ENCODE assay signal across 22 mouse cellular contexts in the genomic region with DNA sequence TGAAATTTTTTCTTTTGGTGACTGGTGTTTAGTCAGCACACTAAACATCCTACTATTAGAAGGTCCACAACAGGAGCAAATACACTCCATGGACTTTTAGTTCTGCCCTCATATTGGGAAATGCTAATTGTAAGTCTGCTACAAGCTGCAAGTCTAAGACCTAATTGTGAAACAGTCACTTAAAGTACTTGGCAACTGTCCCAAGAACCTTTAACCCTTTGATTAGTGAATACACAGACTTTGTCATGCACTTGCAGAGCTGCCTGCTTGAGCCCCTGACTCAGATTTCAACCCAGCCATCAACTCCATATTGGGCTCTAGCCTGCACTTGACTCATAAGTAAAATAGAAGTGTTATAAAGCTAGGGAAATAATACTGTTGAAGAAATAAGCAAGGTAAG. TPM values are rescaled to one million over a fixed set of nuclear protein-coding genes. Genes with fewer than 3 reads are reported as not detected.
DNase-seq lines count a peak whose midpoint lies in the region; ATAC-seq lines count a peak whose summit lies in the region.
"Had no signal": no experiment of that assay in that cellular context is flagged by ENCODE, and none has a peak within 500 bp of the region (broad histone marks: within the 10 kb centered on the region; RNA-seq: fewer than 3 reads in every experiment).

No protein-coding gene starts in this region.

- peak; percentile 13 for DNase-seq in kidney, adult 9 months
- DNase-seq in 416B (ENCODE audit: low read depth), result peak; percentile 33
- DNase-seq in left cerebral cortex, adult 11 months (ENCODE audit: low spot score), result no peak
- DNase-seq: adrenal gland, adult 2 months; adrenal gland, postnatal 25 days; cerebellum, adult 11 months; cerebellum, adult 8-10 months; cerebellum, postnatal 14 days; embryo, embryonic 11 days; gastrocnemius, postnatal 10 days had no signal

- H3K27me3 ChIP-seq in forebrain, embryonic 13.5 days, result no peaks in the 10 kb centered on the region
- no peaks in the 10 kb centered on the region for H3K27me3 ChIP-seq in forebrain, embryonic 15.5 days
- no peaks in the 10 kb centered on the region for H3K27me3 ChIP-seq in kidney, embryonic 15.5 days
- H3K27me3 ChIP-seq: CH12.LX; embryonic facial prominence, embryonic 12.5 days; heart, embryonic 12.5 days; hindbrain, embryonic 15.5 days had no signal

- no peak overlapping the region for H3K4me3 ChIP-seq in forebrain, embryonic 13.5 days
- H3K4me3 ChIP-seq in forebrain, embryonic 15.5 days, result no peak overlapping the region
- no peak overlapping the region for H3K4me3 ChIP-seq in kidney, embryonic 15.5 days (replicated peaks)
- H3K4me3 ChIP-seq: embryonic facial prominence, embryonic 12.5 days; heart, embryonic 12.5 days; hindbrain, embryonic 10.5 days; hindbrain, embryonic 15.5 days had no signal

- H3K9ac ChIP-seq in forebrain, embryonic 13.5 days, result no peak overlapping the region
- no peak overlapping the region for H3K9ac ChIP-seq in forebrain, embryonic 15.5 days (replicated peaks)
- no peak overlapping the region for H3K9ac ChIP-seq in kidney, embryonic 15.5 days
- H3K9ac ChIP-seq: embryonic facial prominence, embryonic 12.5 days; heart, embryonic 12.5 days; hindbrain, embryonic 15.5 days had no signal

- peak; percentile 36; the same call in 1 of the 2 replicates for ATAC-seq in forebrain, embryonic 13.5 days
- ATAC-seq in forebrain, embryonic 15.5 days (replicated peaks), result no peak
- no peak for ATAC-seq in kidney, embryonic 15.5 days (replicated peaks; ENCODE audit: low FRiP score)
- ATAC-seq in granulocyte monocyte progenitor cell, adult 5-6 weeks (replicated peaks; ENCODE audit: poor library complexity, severe bottlenecking), result peak; percentile 22; the same call in 1 of the 2 replicates
- ATAC-seq: forebrain, embryonic 16.5 days; inflammation-experienced regulatory T-cells, adult 6 months; Patski had no signal

- H3K27ac ChIP-seq in forebrain, embryonic 13.5 days, result no peak overlapping the region
- H3K27ac ChIP-seq in forebrain, embryonic 15.5 days (replicated peaks), result no peak overlapping the region
- H3K27ac ChIP-seq in kidney, embryonic 15.5 days, result no peak overlapping the region
- H3K27ac ChIP-seq: embryonic facial prominence, embryonic 12.5 days; hindbrain, embryonic 10.5 days; hindbrain, embryonic 15.5 days had no signal

- H3K4me2 ChIP-seq in forebrain, embryonic 13.5 days, result no peak overlapping the region
- no peak overlapping the region for H3K4me2 ChIP-seq in forebrain, embryonic 15.5 days (replicated peaks)
- no peak overlapping the region for H3K4me2 ChIP-seq in kidney, embryonic 15.5 days
- H3K4me2 ChIP-seq: embryonic facial prominence, embryonic 12.5 days; heart, embryonic 12.5 days; hindbrain, embryonic 15.5 days had no signal

- peaks cover 4% of the 10 kb centered on the region for H3K4me1 ChIP-seq in forebrain, embryonic 13.5 days
- no peaks in the 10 kb centered on the region; the same call in 1 of the 2 replicates for H3K4me1 ChIP-seq in forebrain, embryonic 15.5 days
- H3K4me1 ChIP-seq in kidney, embryonic 15.5 days, result no peaks in the 10 kb centered on the region
- H3K4me1 ChIP-seq: embryonic facial prominence, embryonic 12.5 days; heart, embryonic 12.5 days; hindbrain, embryonic 10.5 days had no signal

- no peaks in the 10 kb centered on the region for H3K36me3 ChIP-seq in forebrain, embryonic 13.5 days (ENCODE audit: poor library complexity, severe bottlenecking)
- H3K36me3 ChIP-seq in forebrain, embryonic 15.5 days, result no peaks in the 10 kb centered on the region
- no peaks in the 10 kb centered on the region for H3K36me3 ChIP-seq in kidney, embryonic 15.5 days
- H3K36me3 ChIP-seq: embryonic facial prominence, embryonic 12.5 days; heart, embryonic 12.5 days; hindbrain, embryonic 10.5 days; hindbrain, embryonic 15.5 days had no signal

- H3K9me3 ChIP-seq in forebrain, embryonic 13.5 days (replicated peaks), result no peaks in the 10 kb centered on the region
- H3K9me3 ChIP-seq in forebrain, embryonic 15.5 days, result no peaks in the 10 kb centered on the region
- H3K9me3 ChIP-seq in kidney, embryonic 15.5 days (replicated peaks), result no peaks in the 10 kb centered on the region
- H3K9me3 ChIP-seq: embryonic facial prominence, embryonic 12.5 days; heart, embryonic 12.5 days; hindbrain, embryonic 10.5 days; hindbrain, embryonic 15.5 days had no signal

RNA-seq across cellular contexts. Expression of gene Nrxn1, which starts 13.8 kb away (rescaled TPM):
- polyA plus RNA-seq in forebrain, embryonic 13.5 days (2015; fragmentation: Nextera tagmentation; extraction: Ambion mirVana), result 69.6 and 85.4 TPM in 2 replicates
- polyA plus RNA-seq in forebrain, embryonic 15.5 days (2015; fragmentation: Nextera tagmentation; extraction: Ambion mirVana), result 158 and 161 TPM in 2 replicates
- 4.1 and 5.4 TPM in 2 replicates for polyA plus RNA-seq in kidney, embryonic 15.5 days (2015; fragmentation: Nextera tagmentation; extraction: Ambion mirVana)
- 7.7 and 13.9 TPM in 2 replicates for total RNA-seq in granulocyte monocyte progenitor cell, adult 5-6 weeks (2014; fragmentation: Nextera tagmentation)
- total RNA-seq in granulocyte monocyte progenitor cell, adult 5-6 weeks (2017), result 8.6 and 19.7 TPM in 2 replicates
- total RNA-seq: CH12.LX had no signal
- polyA plus RNA-seq: Patski had no signal

Comparison
In these comparisons a context has a peak if more than half of its experiments do, and no peak if none do; other contexts are left out.
1. ATAC-seq: peak in forebrain, embryonic 13.5 days (single experiment) and granulocyte monocyte progenitor cell, adult 5-6 weeks (single experiment); none in forebrain, embryonic 15.5 days (single experiment) and kidney, embryonic 15.5 days (single experiment).
2. RNA of gene Nrxn1, which starts 13.8 kb away (polyA plus RNA-seq): 158 to 161 TPM in forebrain, embryonic 15.5 days and 69.6 to 85.4 TPM in forebrain, embryonic 13.5 days; 4.1 to 5.4 TPM in kidney, embryonic 15.5 days; every median in the first group is over 10 times any median in the second.